Mouse (Mus musculus): ENCODE measurements at regions not wholly inside any gene's neighbourhood (a gene's known extent, or its start where the extent isn't known, plus 50 kb on each side); places are given as distances from the start of the nearest gene placed in this dataset.

DNA sequence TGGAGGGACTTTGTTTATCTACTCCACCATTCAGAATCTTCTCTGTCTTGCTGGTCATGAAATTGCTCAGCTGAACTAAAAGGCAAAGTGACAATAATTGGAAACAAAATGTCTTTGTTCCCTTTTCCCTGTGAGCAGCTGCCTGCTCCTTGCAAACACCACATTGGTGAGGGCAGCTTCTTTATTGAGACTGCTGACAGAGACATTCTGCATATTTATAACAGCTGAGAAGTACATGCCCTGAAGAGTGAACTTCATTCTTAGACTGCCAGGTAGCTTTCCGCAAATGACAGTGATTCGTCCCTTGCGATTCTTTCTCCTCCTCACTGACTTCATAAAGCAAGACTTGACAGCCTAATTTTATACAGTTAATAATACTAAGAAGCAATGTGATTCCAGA is 237.0 kb downstream of the Cps1 start:
- Histone ChIP-seq H3K27ac (no peak overlapping the region), H3K9ac (no peak overlapping the region), H3K4me3 (no peak overlapping the region), H3K36me3 (no peaks in the 10 kb centered on the region), H3K4me1 (no peaks in the 10 kb centered on the region), H3K27me3 (no peaks in the 10 kb centered on the region), H3K4me2 (no peak overlapping the region), H3K9me3 (no peaks in the 10 kb centered on the region)
- 86% methylated on average over 3 of the region's 3 CpGs for WGBS
- no peak for ATAC-seq (ENCODE audit: borderline replicate concordance, extremely low read depth, low FRiP score, low TSS enrichment)

DNA sequence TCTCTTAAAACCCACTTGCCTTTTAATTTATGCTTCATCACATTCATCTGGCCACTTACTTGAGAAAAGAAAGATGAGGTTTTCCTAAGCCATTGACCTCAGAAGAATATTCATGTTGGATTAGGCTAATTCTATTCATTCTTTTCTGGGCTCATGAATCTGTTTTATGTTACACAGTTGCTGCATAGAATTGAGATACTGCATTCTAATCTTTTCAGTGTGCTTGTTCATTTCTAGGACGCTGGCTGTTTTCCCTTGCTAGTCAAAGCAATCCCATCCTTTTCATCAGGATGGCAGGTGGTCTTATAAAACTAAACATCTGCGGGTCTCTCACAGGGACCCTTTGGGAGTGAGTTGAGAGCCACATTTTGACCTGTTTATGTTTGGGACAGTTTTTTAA is 243.2 kb downstream of the Cps1 start:
- 50% methylated on average over 2 of the region's 2 CpGs for WGBS
- H3K9ac ChIP-seq = no peak overlapping the region

DNA sequence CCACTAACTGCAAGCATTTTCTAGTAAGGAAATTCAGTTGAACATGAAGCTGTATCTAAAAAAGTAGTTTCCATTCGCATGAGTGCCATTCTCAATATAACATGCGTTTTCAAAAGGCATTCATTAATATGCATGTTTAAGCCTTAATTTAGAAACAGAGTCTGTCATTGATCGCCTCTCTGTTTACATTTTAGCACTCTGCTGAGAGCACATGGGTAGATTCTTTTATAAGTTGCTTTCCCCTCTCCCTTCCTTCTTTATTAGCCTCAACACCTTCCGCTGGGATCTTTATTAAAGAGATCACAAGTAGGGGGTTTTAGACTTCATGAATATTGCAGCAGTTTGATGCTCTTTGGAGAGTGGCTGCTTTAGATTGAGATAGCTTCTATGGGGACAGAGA is 243.7 kb downstream of the Cps1 start:
- no peaks in the 10 kb centered on the region for H3K9me3 ChIP-seq
- H3K4me2 ChIP-seq = no peak overlapping the region
- H3K9ac ChIP-seq = no peak overlapping the region
- no peaks in the 10 kb centered on the region for H3K27me3 ChIP-seq
- no peak for ATAC-seq (ENCODE audit: borderline replicate concordance, extremely low read depth, low FRiP score, low TSS enrichment)
- H3K36me3 ChIP-seq = no peaks in the 10 kb centered on the region
- no peaks in the 10 kb centered on the region for H3K4me1 ChIP-seq
- H3K27ac ChIP-seq = no peak overlapping the region
- 65% methylated on average over 4 of the region's 4 CpGs for WGBS
- H3K4me3 ChIP-seq = no peak overlapping the region

More for the DNA sequence above, 243.2 kb downstream of the Cps1 start:
- Histone ChIP-seq H3K36me3 (no peaks in the 10 kb centered on the region), H3K27me3 (no peaks in the 10 kb centered on the region), H3K4me1 (no peaks in the 10 kb centered on the region), H3K4me2 (no peak overlapping the region), H3K27ac (no peak overlapping the region), H3K4me3 (no peak overlapping the region), H3K9me3 (no peaks in the 10 kb centered on the region)
- no peak for ATAC-seq (ENCODE audit: borderline replicate concordance, extremely low read depth, low FRiP score, low TSS enrichment)

DNA sequence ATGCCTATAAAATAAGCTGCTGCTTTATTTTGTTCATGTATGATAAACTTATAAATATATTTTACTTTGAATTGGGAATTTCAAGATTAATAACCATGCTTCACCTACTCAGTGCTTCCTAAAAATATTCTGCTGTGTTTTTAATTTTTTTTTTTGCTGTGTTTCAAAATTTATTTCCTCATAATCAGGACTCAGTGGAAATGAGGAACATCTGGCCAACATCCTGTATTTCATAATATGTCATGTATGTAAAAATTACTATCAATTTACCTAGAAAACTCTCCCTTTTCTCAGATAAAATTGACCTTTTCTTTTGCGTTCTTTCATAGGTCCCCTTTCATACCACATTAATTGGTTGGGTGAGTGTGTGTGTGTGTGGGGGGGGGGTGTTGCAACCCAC is 259.5 kb downstream of the Cps1 start:
- ATAC-seq (ENCODE audit: borderline replicate concordance, extremely low read depth, low FRiP score, low TSS enrichment) = no peak

DNA sequence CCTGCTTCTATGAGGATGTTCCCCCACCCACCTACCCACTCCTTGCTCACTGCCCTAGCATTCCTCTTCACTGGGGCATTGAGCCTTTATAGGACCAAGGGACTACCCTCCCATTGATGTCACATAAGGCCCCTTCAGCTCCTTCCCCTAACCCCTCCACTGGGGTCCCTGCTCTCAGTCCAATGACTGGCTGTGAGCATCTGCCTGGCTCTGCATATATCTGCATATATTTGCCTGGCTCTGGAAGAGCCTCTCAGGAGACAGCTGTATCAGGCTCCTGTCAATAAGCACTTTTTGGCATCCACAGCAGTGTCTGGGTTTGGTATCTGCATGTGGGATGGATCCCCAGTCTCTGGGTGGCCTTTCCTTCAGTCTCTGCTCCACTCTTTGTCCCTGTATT is 262.6 kb downstream of the Cps1 start:
- Histone ChIP-seq H3K27me3 (no peaks in the 10 kb centered on the region), H3K4me1 (no peaks in the 10 kb centered on the region), H3K27ac (no peak overlapping the region), H3K9me3 (no peaks in the 10 kb centered on the region), H3K4me2 (no peak overlapping the region), H3K9ac (no peak overlapping the region), H3K36me3 (no peaks in the 10 kb centered on the region), H3K4me3 (no peak overlapping the region)
- ATAC-seq (ENCODE audit: borderline replicate concordance, extremely low read depth, low FRiP score, low TSS enrichment) = no peak

More for the DNA sequence above, 259.5 kb downstream of the Cps1 start:
- WGBS = 74% methylated on average over 1 of the region's 1 CpGs
- no peaks in the 10 kb centered on the region for H3K27me3 ChIP-seq
- no peak overlapping the region for H3K27ac ChIP-seq
- no peaks in the 10 kb centered on the region for H3K36me3 ChIP-seq
- H3K9me3 ChIP-seq = no peaks in the 10 kb centered on the region
- H3K4me2 ChIP-seq = no peak overlapping the region
- no peak overlapping the region for H3K4me3 ChIP-seq
- H3K4me1 ChIP-seq = no peaks in the 10 kb centered on the region
- H3K9ac ChIP-seq = no peak overlapping the region

DNA sequence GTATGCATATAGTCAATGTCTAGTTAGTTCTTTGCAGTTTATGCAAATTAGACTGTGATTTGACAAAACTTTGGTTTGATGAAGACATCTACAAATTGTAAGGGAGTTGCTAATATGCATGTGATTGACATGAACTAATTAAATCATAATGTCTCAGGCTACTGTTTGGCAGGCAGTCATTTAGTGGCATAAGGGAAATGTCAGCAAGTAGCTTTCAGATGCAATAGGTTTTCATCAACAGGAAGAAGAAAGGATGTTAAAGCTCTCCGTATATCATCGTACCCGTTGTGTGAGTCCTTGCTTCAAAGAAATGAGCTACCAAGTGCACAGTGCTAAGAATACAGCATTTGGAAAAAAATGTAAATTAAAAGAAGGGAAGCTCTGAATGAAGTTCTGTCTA is 264.1 kb downstream of the Cps1 start:
- WGBS = 80% methylated on average over 3 of the region's 3 CpGs
- H3K4me3 ChIP-seq = no peak overlapping the region
- no peak overlapping the region for H3K27ac ChIP-seq
- no peak overlapping the region for H3K9ac ChIP-seq
- no peaks in the 10 kb centered on the region for H3K4me1 ChIP-seq
- no peaks in the 10 kb centered on the region for H3K36me3 ChIP-seq
- no peak for ATAC-seq (ENCODE audit: borderline replicate concordance, extremely low read depth, low FRiP score, low TSS enrichment)
- H3K9me3 ChIP-seq = no peaks in the 10 kb centered on the region
- H3K4me2 ChIP-seq = no peak overlapping the region
- H3K27me3 ChIP-seq = no peaks in the 10 kb centered on the region

DNA sequence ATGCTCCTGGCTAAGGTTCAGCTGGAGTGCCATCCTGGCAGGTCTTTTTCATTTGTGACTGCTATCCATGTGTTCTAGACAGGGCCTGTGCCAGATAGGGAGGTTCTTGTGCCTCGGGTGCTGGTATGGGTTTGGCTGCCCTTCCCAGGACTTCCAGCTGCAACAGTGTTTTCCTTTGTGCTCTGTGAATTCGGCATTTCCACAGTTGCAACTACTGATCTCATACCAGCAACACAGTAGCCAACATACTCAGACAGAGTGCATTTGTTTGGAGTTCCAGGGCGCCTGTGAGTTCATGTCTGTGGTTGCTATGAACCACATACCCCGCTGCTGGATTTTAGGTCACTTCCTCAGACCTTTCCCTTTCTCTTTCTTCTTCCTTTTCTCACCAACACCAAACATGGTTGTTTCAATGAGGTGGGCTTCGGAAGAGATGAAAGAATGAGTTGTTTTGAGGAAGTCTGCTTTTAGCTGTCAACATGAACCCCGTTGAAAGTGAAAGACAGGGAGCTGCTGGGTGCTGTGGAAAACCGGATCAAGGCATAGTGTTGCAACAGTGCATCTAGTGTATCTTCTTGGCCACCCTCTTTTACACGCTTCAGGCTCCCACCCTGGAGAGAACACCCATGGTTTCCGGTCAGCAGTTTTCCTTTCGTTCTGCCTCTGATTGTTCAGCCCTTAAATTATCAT is 275.1 kb downstream of the Cps1 start:
- H3K27ac ChIP-seq = no peak overlapping the region
- no peaks in the 10 kb centered on the region for H3K4me1 ChIP-seq
- H3K27me3 ChIP-seq = no peaks in the 10 kb centered on the region
- ATAC-seq (ENCODE audit: borderline replicate concordance, extremely low read depth, low FRiP score, low TSS enrichment) = no peak
- no peak overlapping the region for H3K4me2 ChIP-seq
- no peak overlapping the region for H3K9ac ChIP-seq
- H3K36me3 ChIP-seq = no peaks in the 10 kb centered on the region
- WGBS = 60% methylated on average over 10 of the region's 10 CpGs
- no peaks in the 10 kb centered on the region for H3K9me3 ChIP-seq
- no peak overlapping the region for H3K4me3 ChIP-seq

DNA sequence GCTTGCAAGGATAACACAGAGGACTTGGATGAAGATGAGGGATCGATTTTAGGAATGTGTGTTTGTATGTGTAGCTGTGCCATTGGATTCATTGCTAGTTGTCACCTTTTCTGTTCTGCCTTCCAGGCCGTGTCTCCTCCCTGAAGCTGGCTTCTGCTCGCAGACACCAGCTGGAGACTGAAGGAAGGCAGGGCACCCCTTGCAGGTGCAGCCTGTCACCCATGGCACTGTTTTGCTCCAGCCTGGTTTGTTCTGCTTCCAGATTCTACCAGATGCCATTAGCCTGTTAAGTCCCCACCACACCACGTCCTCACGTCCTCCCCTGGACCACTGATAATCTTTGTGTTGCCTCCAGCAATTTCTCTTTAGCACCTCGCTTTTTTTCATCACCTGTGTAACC is 286.7 kb downstream of the Cps1 start:
- Histone ChIP-seq H3K9ac (no peak overlapping the region), H3K4me3 (no peak overlapping the region), H3K4me1 (no peaks in the 10 kb centered on the region), H3K27ac (no peak overlapping the region), H3K9me3 (no peaks in the 10 kb centered on the region), H3K4me2 (no peak overlapping the region), H3K36me3 (no peaks in the 10 kb centered on the region), H3K27me3 (no peaks in the 10 kb centered on the region)
- 72% methylated on average over 6 of the region's 6 CpGs for WGBS
- no peak for ATAC-seq (ENCODE audit: borderline replicate concordance, extremely low read depth, low FRiP score, low TSS enrichment)

DNA sequence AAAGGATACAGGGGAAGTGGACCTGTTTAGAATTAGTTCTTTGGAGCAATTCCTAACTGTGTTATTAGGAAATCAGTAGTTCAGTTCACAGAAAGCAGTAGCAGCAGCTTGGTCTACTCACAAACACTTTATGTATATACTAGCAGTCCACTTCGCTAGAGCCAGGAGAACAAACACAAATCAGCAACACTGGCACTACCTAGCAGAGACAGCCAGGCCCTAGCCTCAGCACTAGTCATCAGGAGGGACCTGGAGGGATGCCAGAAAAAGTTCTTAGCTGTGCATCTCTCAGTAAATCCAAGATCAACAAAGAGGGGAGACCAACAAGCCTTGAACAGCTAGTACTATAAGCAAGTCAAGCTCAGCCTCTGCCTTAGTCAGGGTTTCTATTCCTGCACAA is 294.4 kb downstream of the Cps1 start:
- no peaks in the 10 kb centered on the region for H3K27me3 ChIP-seq
- no peak overlapping the region for H3K27ac ChIP-seq
- H3K9me3 ChIP-seq = no peaks in the 10 kb centered on the region
- no peak overlapping the region for H3K4me3 ChIP-seq
- WGBS = 44% methylated on average over 1 of the region's 1 CpGs
- no peaks in the 10 kb centered on the region for H3K36me3 ChIP-seq
- no peaks in the 10 kb centered on the region for H3K4me1 ChIP-seq
- no peak overlapping the region for H3K4me2 ChIP-seq
- no peak overlapping the region for H3K9ac ChIP-seq
- ATAC-seq (ENCODE audit: borderline replicate concordance, extremely low read depth, low FRiP score, low TSS enrichment) = peak; percentile 89

DNA sequence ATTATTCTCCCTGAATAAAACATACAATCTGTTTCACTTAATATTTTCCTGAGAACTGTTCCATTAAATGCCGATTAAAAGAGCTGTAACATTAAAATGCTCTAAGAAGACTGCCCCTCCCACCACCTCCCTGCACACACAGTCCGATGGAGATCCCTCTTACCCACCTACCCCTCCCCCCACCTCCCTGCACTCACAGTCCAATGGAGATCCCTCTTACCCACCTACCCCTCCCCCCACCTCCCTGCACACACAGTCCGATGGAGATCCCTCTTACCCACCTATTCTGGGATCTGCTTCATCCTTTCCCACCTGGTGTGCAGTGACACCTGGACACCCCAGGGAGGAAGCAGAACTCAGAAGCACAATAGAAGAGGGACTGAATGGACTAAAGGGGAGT is 305.6 kb downstream of the Cps1 start:
- H3K4me1 ChIP-seq = no peaks in the 10 kb centered on the region
- no peaks in the 10 kb centered on the region for H3K27me3 ChIP-seq
- no peak overlapping the region for H3K4me2 ChIP-seq
- no peaks in the 10 kb centered on the region for H3K9me3 ChIP-seq
- whole genome bisulfite sequencing = 41% methylated on average over 3 of the region's 3 CpGs
- no peaks in the 10 kb centered on the region for H3K36me3 ChIP-seq
- no peak overlapping the region for H3K9ac ChIP-seq
- no peak overlapping the region for H3K27ac ChIP-seq
- ATAC-seq (ENCODE audit: borderline replicate concordance, extremely low read depth, low FRiP score, low TSS enrichment) = no peak
- no peak overlapping the region for H3K4me3 ChIP-seq

DNA sequence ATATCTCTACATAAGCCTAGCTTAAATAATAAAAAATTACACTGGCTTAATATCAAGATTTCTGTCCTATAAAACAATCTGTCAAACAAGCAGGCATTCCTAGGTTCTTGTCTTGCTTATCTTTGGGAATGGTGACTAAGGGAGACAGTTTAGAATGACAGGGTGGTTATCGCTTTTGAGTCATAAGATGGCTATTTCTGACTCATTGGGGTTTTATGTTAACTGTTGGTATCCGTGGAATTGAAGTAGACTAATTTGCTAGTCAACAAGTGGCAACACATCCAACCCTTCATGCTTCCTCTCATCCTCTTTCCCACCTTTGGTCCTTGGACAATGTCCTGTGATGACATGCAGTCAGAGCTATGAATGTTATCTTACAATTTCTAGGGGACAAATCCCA is 328.0 kb downstream of the Cps1 start:
- H3K9ac ChIP-seq = no peak overlapping the region
- H3K9me3 ChIP-seq = no peaks in the 10 kb centered on the region
- H3K4me1 ChIP-seq = no peaks in the 10 kb centered on the region
- no peak overlapping the region for H3K4me2 ChIP-seq
- WGBS = 81% methylated on average over 2 of the region's 2 CpGs
- no peak for ATAC-seq (ENCODE audit: borderline replicate concordance, extremely low read depth, low FRiP score, low TSS enrichment)
- no peaks in the 10 kb centered on the region for H3K36me3 ChIP-seq
- no peaks in the 10 kb centered on the region for H3K27me3 ChIP-seq
- no peak overlapping the region for H3K4me3 ChIP-seq
- no peak overlapping the region for H3K27ac ChIP-seq

DNA sequence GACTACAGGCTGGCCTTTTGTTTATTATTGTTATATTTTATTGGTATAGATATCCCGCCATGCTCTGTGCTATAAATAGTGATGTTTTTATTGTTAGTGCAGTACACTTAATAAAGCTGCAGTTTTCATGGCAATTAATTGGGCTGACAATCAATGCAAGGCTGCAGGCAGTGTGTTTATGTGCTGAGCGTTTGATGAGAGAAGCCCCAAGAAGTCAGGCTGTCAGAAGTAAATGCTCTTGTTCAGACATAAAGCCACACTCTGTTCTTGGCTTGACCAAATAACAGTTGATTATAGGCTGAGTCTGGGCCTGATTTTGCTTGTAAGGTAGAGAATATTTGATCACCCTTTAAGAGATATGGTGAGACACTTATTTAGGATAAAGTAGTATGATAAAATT is 341.4 kb downstream of the Cps1 start:
- no peaks in the 10 kb centered on the region for H3K4me1 ChIP-seq
- H3K36me3 ChIP-seq = no peaks in the 10 kb centered on the region
- no peaks in the 10 kb centered on the region for H3K9me3 ChIP-seq
- 31% methylated on average over 2 of the region's 2 CpGs for WGBS
- H3K27me3 ChIP-seq = no peaks in the 10 kb centered on the region
- no peak for ATAC-seq (ENCODE audit: borderline replicate concordance, extremely low read depth, low FRiP score, low TSS enrichment)
- H3K27ac ChIP-seq = no peak overlapping the region
- H3K4me2 ChIP-seq = no peak overlapping the region
- no peak overlapping the region for H3K4me3 ChIP-seq
- no peak overlapping the region for H3K9ac ChIP-seq

DNA sequence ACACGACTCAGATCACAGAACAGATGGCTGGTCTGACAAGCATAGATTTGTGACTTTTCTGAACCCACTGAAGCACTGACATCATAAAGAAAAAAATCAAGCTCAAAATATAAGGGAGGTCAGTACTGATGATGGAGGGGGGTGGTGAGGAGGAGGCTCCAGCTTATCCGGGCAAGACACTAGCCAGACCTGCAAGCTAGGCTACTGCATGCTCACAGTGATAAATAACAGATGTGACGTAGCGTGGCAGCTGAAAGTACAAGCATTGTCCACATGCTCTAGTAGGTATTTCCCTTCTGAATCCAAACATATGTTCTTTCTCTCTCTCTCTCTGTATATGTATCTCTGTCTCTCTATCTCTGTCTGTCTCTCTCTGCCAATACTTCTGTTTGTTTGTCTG is 342.7 kb downstream of the Cps1 start:
- H3K9me3 ChIP-seq = no peaks in the 10 kb centered on the region
- ATAC-seq (ENCODE audit: borderline replicate concordance, extremely low read depth, low FRiP score, low TSS enrichment) = no peak
- H3K4me3 ChIP-seq = no peak overlapping the region
- 45% methylated on average over 4 of the region's 4 CpGs for WGBS
- no peak overlapping the region for H3K9ac ChIP-seq
- no peak overlapping the region for H3K27ac ChIP-seq
- H3K36me3 ChIP-seq = no peaks in the 10 kb centered on the region
- H3K27me3 ChIP-seq = no peaks in the 10 kb centered on the region
- no peaks in the 10 kb centered on the region for H3K4me1 ChIP-seq
- H3K4me2 ChIP-seq = no peak overlapping the region
